Mouse (Mus musculus): ENCODE data around the gene Grid2. TPM values are rescaled to one million over a fixed set of nuclear protein-coding genes. Genes with fewer than 3 reads are reported as not detected.

The Grid2 gene
- polyA plus RNA-seq, 1 experiment from 2014 or later, result 0.60 TPM

DNA sequence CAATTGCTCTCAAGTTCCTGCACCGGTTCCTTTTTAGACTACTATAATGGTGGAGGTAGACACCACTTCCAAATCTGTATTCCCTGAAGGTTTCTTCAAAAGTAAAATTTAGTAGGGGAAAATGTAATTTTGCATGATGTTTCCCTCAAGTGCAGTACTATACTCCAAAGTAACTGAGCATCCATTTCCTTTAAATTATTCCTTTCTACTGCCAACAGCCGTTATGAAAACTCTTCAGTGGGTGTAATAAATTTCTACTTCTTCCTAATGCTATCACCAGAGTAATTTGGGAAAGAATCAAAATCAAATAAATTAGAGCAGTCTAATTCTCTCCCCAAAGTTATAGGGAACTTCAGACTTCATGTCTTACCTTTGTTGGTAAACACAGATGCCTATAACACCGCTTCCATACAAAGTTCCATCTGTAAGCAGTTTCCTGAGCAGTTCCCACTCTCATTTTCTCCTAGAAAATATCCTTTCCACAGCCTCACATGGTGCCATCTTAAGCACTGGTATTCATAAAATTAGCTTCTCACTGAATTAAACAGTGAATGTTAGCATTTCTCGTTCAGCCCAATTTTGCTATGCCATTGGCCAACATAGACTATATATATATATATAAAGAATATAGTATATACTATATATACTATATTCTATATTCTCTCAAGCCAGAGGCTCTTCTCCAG, 1142.9 kb downstream of the Grid2 start:
- no peak for ATAC-seq (ENCODE audit: low FRiP score, low TSS enrichment)
- Histone ChIP-seq H3K4me2 (replicated peaks; ENCODE audit: low read depth, low read length) (no peak overlapping the region), H3K27me3 (ENCODE audit: control insufficient read depth, insufficient read depth, low read length) (no peaks in the 10 kb centered on the region), H3K9ac (ENCODE audit: low read depth, low read length) (no peak overlapping the region), H3K9me3 (ENCODE audit: control insufficient read depth, low read length) (no peaks in the 10 kb centered on the region), H3K4me1 (ENCODE audit: control insufficient read depth, insufficient read depth, low read length) (no peaks in the 10 kb centered on the region), H3K4me3 (ENCODE audit: low read length) (no peak overlapping the region), H3K36me3 (ENCODE audit: control insufficient read depth, insufficient read depth, low read length) (no peaks in the 10 kb centered on the region), H3K27ac (ENCODE audit: low read depth, low read length) (no peak overlapping the region)
- 92% methylated on average over 4 of the region's 4 CpGs for WGBS

DNA sequence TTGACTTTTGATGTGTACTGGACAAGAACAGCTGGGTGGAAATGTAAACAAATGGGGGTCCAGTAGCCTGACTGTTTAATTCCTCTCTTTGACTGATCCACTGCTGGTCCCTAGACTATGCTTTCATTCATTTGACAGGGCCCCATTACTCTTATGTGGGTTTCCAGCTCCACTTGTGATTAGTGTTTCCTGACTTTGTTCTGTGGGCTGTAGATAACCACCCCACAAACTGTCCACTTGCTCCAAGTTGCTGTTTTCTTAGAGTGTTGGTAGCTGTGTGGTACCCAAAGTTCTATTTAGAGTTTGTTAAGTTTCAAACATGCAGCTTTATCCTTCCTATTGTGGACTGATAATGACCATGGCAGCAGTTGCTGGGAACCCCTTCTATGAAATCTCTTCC, 1172.0 kb downstream of the Grid2 start:
- Histone ChIP-seq H3K9me3 (ENCODE audit: control insufficient read depth, low read length) (no peaks in the 10 kb centered on the region), H3K27me3 (ENCODE audit: control insufficient read depth, insufficient read depth, low read length) (no peaks in the 10 kb centered on the region), H3K9ac (ENCODE audit: low read depth, low read length) (no peak overlapping the region), H3K27ac (ENCODE audit: low read depth, low read length) (no peak overlapping the region), H3K36me3 (ENCODE audit: control insufficient read depth, insufficient read depth, low read length) (no peaks in the 10 kb centered on the region), H3K4me2 (replicated peaks; ENCODE audit: low read depth, low read length) (no peak overlapping the region), H3K4me3 (ENCODE audit: low read length) (no peak overlapping the region), H3K4me1 (ENCODE audit: control insufficient read depth, insufficient read depth, low read length) (no peaks in the 10 kb centered on the region)
- ATAC-seq (ENCODE audit: low FRiP score, low TSS enrichment), result no peak

DNA sequence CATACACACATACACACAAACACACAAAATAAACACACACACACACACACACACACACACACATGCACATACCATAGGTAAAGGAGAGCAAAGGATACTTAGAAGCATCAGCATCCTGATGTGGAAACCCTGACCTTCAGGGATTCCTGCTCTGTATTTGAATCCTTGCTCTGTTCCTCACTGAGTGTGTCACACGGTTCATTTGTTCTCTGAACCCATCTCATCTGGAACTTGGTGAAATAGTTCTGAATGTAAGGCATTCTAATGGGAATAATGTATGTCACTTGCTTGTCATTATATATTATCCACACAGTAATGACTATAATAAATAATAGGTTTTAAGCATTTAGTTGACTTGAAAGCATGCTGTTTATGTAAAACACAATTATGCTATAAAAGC, 1173.2 kb downstream of the Grid2 start:
- Histone ChIP-seq H3K4me2 (replicated peaks; ENCODE audit: low read depth, low read length) (no peak overlapping the region), H3K9ac (ENCODE audit: low read depth, low read length) (no peak overlapping the region), H3K4me3 (ENCODE audit: low read length) (no peak overlapping the region), H3K36me3 (ENCODE audit: control insufficient read depth, insufficient read depth, low read length) (no peaks in the 10 kb centered on the region), H3K27ac (ENCODE audit: low read depth, low read length) (no peak overlapping the region), H3K27me3 (ENCODE audit: control insufficient read depth, insufficient read depth, low read length) (no peaks in the 10 kb centered on the region), H3K4me1 (ENCODE audit: control insufficient read depth, insufficient read depth, low read length) (no peaks in the 10 kb centered on the region), H3K9me3 (ENCODE audit: control insufficient read depth, low read length) (no peaks in the 10 kb centered on the region)
- WGBS, result 57% methylated on average over 1 of the region's 1 CpGs
- ATAC-seq (ENCODE audit: low FRiP score, low TSS enrichment), result no peak

DNA sequence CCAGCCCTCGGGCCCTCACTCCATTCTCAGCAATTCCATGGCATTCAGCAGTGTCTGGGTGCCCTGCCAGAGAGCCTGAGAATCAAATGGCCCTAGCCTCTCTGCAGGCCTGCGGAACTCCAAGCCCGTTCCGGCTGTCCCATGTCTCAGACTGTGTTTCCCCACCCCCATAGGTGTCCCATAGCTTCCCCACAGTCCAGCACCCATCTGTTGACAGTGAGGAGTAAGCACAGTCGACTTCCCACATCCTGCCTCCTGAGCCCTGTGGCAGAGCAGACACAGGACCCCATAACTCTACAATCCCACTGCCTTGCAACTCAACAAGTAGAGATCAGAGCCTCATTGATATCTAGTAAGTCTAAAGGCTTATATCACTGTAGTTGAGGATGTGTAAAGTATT, 1192.5 kb downstream of the Grid2 start:
- 77% methylated on average over 5 of the region's 5 CpGs for WGBS

DNA sequence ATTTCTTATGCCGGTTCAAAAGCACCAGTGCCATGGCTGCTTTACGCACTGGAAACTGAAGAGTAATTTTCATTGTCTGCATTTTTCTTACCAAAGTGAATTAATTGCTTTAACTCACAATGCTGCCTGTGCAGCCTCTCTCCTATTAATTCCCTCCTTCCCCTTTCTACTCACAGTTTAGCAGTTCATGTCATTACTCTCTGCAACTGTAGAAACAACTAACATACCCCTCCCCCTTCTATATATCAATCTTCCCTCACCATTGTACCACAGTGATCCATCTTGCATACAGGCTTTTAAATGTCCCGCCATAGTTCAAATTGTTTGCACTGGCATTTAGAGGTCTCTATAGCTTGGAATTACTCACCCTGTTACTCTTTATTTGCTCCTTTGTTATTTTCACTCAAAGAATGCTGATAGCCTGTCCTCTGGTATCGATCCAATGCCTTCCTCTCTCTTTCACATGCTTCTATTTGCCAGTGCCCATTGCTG, 1193.2 kb downstream of the Grid2 start:
- no peaks in the 10 kb centered on the region for H3K27me3 ChIP-seq (ENCODE audit: control insufficient read depth, insufficient read depth, low read length)
- no peaks in the 10 kb centered on the region for H3K4me1 ChIP-seq (ENCODE audit: control insufficient read depth, insufficient read depth, low read length)
- H3K27ac ChIP-seq (ENCODE audit: low read depth, low read length), result no peak overlapping the region
- H3K4me3 ChIP-seq (ENCODE audit: low read length), result no peak overlapping the region
- no peaks in the 10 kb centered on the region for H3K36me3 ChIP-seq (ENCODE audit: control insufficient read depth, insufficient read depth, low read length)
- H3K9me3 ChIP-seq (ENCODE audit: control insufficient read depth, low read length), result no peaks in the 10 kb centered on the region
- no peak overlapping the region for H3K9ac ChIP-seq (ENCODE audit: low read depth, low read length)
- 72% methylated on average over 4 of the region's 4 CpGs for WGBS
- ATAC-seq (ENCODE audit: low FRiP score, low TSS enrichment), result no peak
- H3K4me2 ChIP-seq (replicated peaks; ENCODE audit: low read depth, low read length), result no peak overlapping the region

More for the DNA sequence above, 1192.5 kb downstream of the Grid2 start:
- Histone ChIP-seq H3K27me3 (ENCODE audit: control insufficient read depth, insufficient read depth, low read length) (no peaks in the 10 kb centered on the region), H3K36me3 (ENCODE audit: control insufficient read depth, insufficient read depth, low read length) (no peaks in the 10 kb centered on the region), H3K4me1 (ENCODE audit: control insufficient read depth, insufficient read depth, low read length) (no peaks in the 10 kb centered on the region), H3K27ac (ENCODE audit: low read depth, low read length) (no peak overlapping the region), H3K4me2 (replicated peaks; ENCODE audit: low read depth, low read length) (no peak overlapping the region), H3K9me3 (ENCODE audit: control insufficient read depth, low read length) (no peaks in the 10 kb centered on the region), H3K4me3 (ENCODE audit: low read length) (no peak overlapping the region), H3K9ac (ENCODE audit: low read depth, low read length) (no peak overlapping the region)
- no peak for ATAC-seq (ENCODE audit: low FRiP score, low TSS enrichment)

DNA sequence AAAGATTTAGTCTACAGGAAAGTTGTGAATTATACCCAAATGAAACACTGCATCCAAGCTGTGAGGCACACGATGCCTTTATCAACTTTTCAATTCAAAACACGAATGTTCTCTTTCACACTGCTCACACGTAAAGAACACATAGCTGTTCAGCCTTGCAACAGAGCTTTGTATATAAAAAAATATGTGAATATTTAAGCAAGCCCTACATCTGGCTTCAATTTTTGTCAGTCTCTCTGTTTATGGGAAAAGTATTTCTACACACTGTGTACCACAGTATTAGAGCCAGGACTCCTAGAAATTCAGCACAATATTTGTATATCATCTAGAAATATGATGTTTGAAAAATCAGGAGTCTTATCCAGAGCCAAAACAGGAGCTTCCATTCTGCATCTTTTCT, 1195.1 kb downstream of the Grid2 start:
- Histone ChIP-seq H3K9ac (ENCODE audit: low read depth, low read length) (no peak overlapping the region), H3K4me3 (ENCODE audit: low read length) (no peak overlapping the region), H3K27me3 (ENCODE audit: control insufficient read depth, insufficient read depth, low read length) (no peaks in the 10 kb centered on the region), H3K36me3 (ENCODE audit: control insufficient read depth, insufficient read depth, low read length) (no peaks in the 10 kb centered on the region), H3K27ac (ENCODE audit: low read depth, low read length) (no peak overlapping the region), H3K4me1 (ENCODE audit: control insufficient read depth, insufficient read depth, low read length) (no peaks in the 10 kb centered on the region), H3K4me2 (replicated peaks; ENCODE audit: low read depth, low read length) (no peak overlapping the region), H3K9me3 (ENCODE audit: control insufficient read depth, low read length) (no peaks in the 10 kb centered on the region)
- ATAC-seq (ENCODE audit: low FRiP score, low TSS enrichment), result no peak
- WGBS, result 91% methylated on average over 3 of the region's 3 CpGs

DNA sequence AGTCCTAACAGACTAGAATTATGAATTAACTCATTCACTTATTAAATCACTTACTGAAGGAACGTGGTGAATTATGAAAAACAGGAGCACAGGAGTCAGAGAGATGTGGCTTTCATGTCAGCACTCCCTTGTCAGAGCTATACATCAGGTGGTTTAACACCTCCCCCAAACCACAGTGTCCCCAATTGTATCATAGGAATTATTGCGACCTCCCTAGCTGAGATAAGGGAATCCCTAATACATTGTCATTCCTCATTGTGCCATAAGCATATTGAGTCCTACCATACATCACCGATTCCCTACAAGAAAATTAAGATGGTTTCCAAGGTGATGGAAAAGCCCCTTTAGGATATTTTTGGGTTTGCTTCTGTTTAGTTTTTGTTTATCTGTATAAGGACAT, 1224.2 kb downstream of the Grid2 start:
- H3K4me3 ChIP-seq (ENCODE audit: low read length), result no peak overlapping the region
- H3K4me2 ChIP-seq (replicated peaks; ENCODE audit: low read depth, low read length), result no peak overlapping the region
- H3K9me3 ChIP-seq (ENCODE audit: control insufficient read depth, low read length), result no peaks in the 10 kb centered on the region
- no peak for ATAC-seq (ENCODE audit: low FRiP score, low TSS enrichment)
- no peak overlapping the region for H3K27ac ChIP-seq (ENCODE audit: low read depth, low read length)
- H3K9ac ChIP-seq (ENCODE audit: low read depth, low read length), result no peak overlapping the region
- no peaks in the 10 kb centered on the region for H3K27me3 ChIP-seq (ENCODE audit: control insufficient read depth, insufficient read depth, low read length)
- WGBS, result 83% methylated on average over 3 of the region's 3 CpGs
- no peaks in the 10 kb centered on the region for H3K36me3 ChIP-seq (ENCODE audit: control insufficient read depth, insufficient read depth, low read length)
- H3K4me1 ChIP-seq (ENCODE audit: control insufficient read depth, insufficient read depth, low read length), result no peaks in the 10 kb centered on the region

DNA sequence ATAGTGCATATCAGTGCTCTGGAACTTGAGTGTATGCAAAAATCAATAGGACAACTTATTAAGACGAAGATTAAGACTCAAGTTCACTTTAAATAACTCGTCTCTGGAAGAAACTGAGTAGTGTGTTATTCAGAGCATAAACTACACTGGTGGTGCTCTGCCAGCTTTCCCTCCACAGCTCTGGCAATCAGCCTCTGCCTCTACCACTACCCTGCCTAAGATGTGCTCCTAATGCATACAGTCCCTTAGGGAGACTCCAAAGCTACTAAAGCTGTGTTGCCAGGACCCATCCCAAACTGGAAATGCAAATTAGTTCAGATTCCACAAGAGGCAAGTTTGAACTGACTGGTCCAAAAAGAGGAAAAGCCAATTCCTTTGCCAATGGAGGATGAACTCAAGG, 1224.9 kb downstream of the Grid2 start:
- no peaks in the 10 kb centered on the region for H3K36me3 ChIP-seq (ENCODE audit: control insufficient read depth, insufficient read depth, low read length)
- H3K9ac ChIP-seq (ENCODE audit: low read depth, low read length), result no peak overlapping the region
- no peak overlapping the region for H3K4me2 ChIP-seq (replicated peaks; ENCODE audit: low read depth, low read length)
- H3K4me3 ChIP-seq (ENCODE audit: low read length), result no peak overlapping the region
- 80% methylated on average over 2 of the region's 2 CpGs for WGBS
- no peaks in the 10 kb centered on the region for H3K9me3 ChIP-seq (ENCODE audit: control insufficient read depth, low read length)
- H3K27ac ChIP-seq (ENCODE audit: low read depth, low read length), result no peak overlapping the region
- no peaks in the 10 kb centered on the region for H3K27me3 ChIP-seq (ENCODE audit: control insufficient read depth, insufficient read depth, low read length)
- no peak for ATAC-seq (ENCODE audit: low FRiP score, low TSS enrichment)
- no peaks in the 10 kb centered on the region for H3K4me1 ChIP-seq (ENCODE audit: control insufficient read depth, insufficient read depth, low read length)

DNA sequence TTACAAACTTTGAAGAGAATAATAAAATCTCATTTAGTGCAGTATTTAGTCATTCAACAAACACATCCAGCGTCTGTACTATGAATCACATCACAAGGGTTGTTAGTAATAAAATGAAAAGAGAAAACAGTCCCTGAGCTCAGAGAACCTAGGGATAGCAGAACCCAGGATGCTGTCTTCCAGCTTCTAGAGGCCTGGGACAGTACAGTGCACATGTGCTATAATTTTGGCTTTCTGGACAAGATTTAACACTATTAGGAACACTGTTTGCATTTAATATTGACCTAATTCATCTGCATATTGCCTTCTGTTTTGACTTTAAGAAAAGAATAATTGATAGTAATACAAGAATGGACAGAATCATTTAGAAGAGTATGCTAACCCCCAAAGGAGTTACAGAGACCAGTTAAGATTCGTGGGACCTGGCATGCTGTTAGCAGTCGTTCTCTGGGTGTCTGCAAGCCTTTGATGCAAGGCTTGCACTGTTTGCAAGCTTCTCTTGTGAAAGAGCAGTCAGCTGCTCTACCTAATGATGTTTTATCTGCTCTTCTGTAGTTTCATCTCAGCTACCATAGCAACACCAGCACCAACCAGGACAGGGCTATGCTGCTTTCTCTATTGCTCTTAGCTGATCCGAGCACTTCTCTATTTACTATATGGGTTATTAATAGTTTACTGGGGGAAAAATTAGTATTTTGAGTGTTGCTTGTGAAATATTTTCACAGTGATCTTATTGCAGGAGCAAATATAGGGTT, 1234.8 kb downstream of the Grid2 start:
- Histone ChIP-seq H3K27ac (ENCODE audit: low read depth, low read length) (no peak overlapping the region), H3K9me3 (ENCODE audit: control insufficient read depth, low read length) (no peaks in the 10 kb centered on the region), H3K4me3 (ENCODE audit: low read length) (no peak overlapping the region), H3K36me3 (ENCODE audit: control insufficient read depth, insufficient read depth, low read length) (no peaks in the 10 kb centered on the region), H3K9ac (ENCODE audit: low read depth, low read length) (no peak overlapping the region), H3K4me1 (ENCODE audit: control insufficient read depth, insufficient read depth, low read length) (no peaks in the 10 kb centered on the region), H3K4me2 (replicated peaks; ENCODE audit: low read depth, low read length) (no peak overlapping the region), H3K27me3 (ENCODE audit: control insufficient read depth, insufficient read depth, low read length) (no peaks in the 10 kb centered on the region)
- 66% methylated on average over 4 of the region's 4 CpGs for WGBS
- no peak for ATAC-seq (ENCODE audit: low FRiP score, low TSS enrichment)

Data from kidney, embryonic 14.5 days (tissue).